Mouse (Mus musculus) testis, adult 2 months (tissue): ENCODE data around the gene Zmynd10. TPM values are rescaled to one million over a fixed set of nuclear protein-coding genes. Genes with fewer than 3 reads are reported as not detected.

ENCODE experiments used
- H3K27ac ChIP-seq: fragments of 200-500 bp; 2 replicates; pipeline ENCODE4 v1.5.1; 2012; ENCODE audit warnings: low read depth, low read length; ENCODE audit not compliant: control insufficient read depth, insufficient read depth
- H3K27me3 ChIP-seq: fragments of 200-500 bp; 2 replicates; pipeline ENCODE4 v1.6.1; 2012; ENCODE audit warnings: mild to moderate bottlenecking, low read length, moderate library complexity; ENCODE audit not compliant: control insufficient read depth, insufficient read depth
- H3K36me3 ChIP-seq: fragments of 200-500 bp; 2 replicates; pipeline ENCODE4 v1.6.1; 2012; ENCODE audit warnings: mild to moderate bottlenecking, low read length; ENCODE audit not compliant: control insufficient read depth, insufficient read depth
- H3K4me1 ChIP-seq: fragments of 200-500 bp; 2 replicates; pipeline ENCODE4 v1.6.1; 2012; ENCODE audit warnings: low read length; ENCODE audit not compliant: control insufficient read depth, insufficient read depth
- H3K4me3 ChIP-seq: fragments of 200-500 bp; 2 replicates; pipeline ENCODE4 v1.5.1; 2012; ENCODE audit warnings: low read depth, mild to moderate bottlenecking, low read length, moderate library complexity, mixed read lengths; ENCODE audit not compliant: control insufficient read depth
- CTCF ChIP-seq: fragments of 200-500 bp; IDR thresholded peaks from 2 replicates; pipeline ENCODE4 v1.5.1; 2012; ENCODE audit warnings: low read depth, mild to moderate bottlenecking, inconsistent platforms, low read length, moderate library complexity; ENCODE audit not compliant: control insufficient read depth, insufficient read depth, insufficient replicate concordance
- POLR2A ChIP-seq: fragments of 200-500 bp; IDR thresholded peaks from 2 replicates; pipeline ENCODE4 v1.6.1; 2012; ENCODE audit warnings: low read depth, mild to moderate bottlenecking, inconsistent platforms, low read length, moderate library complexity; ENCODE audit not compliant: control insufficient read depth
- polyA plus RNA-seq: library from polyadenylated mRNA; depleted of rRNA; stranded (reverse); fragments of >200 nt; gene quantifications from 2 replicates; pipeline ENCODE4 v1.2.3, GENCODE M21; 2012

Zmynd10 gene
- polyA plus RNA-seq, 1 experiment = 245 TPM

- Histone ChIP-seq H3K36me3 (no peaks in the 10 kb centered on the region), H3K27me3 (no peaks in the 10 kb centered on the region), H3K4me3 (peak overlapping the region; percentile 74), H3K27ac (no peak overlapping the region), H3K4me1 (peaks cover 8% of the 10 kb centered on the region)
- TF ChIP-seq CTCF (no peak), POLR2A (no peak)
These were observed 20.7 kb upstream of the Zmynd10 start for GRCm38 (mm10) chr9:107526198-107527026.

- TF ChIP-seq POLR2A (peak; percentile 57), CTCF (0 out of 2 replicates have a peak, but pooled peaks have one; percentile 1)
- no peaks in the 10 kb centered on the region; the same call in none of the 2 replicates for H3K36me3 ChIP-seq
- H3K27me3 ChIP-seq = no peaks in the 10 kb centered on the region
- H3K27ac ChIP-seq = peak within 1 kb of the TSS; percentile 99
- H3K4me1 ChIP-seq = peaks cover 12% of the 10 kb centered on the region
- H3K4me3 ChIP-seq = peak within 1 kb of the TSS; percentile 99
These were observed 13.2 kb upstream of the Zmynd10 start, which contains the start of gene Tmem115 for GRCm38 (mm10) chr9:107533791-107534407. Gene Tmem115, plus strand, starts transcription at chr9:107533945.

- Histone ChIP-seq H3K4me3 (peak overlapping the region; percentile 99), H3K36me3 (no peaks in the 10 kb centered on the region; the same call in none of the 2 replicates), H3K27me3 (no peaks in the 10 kb centered on the region), H3K27ac (peak overlapping the region; percentile 99), H3K4me1 (peaks cover 12% of the 10 kb centered on the region)
- TF ChIP-seq POLR2A = no peak
- TF ChIP-seq CTCF = 0 out of 2 replicates have a peak, but pooled peaks have one; percentile 0
These were observed 12.5 kb upstream of the Zmynd10 start for GRCm38 (mm10) chr9:107534408-107535202.

GRCm38 (mm10) chr9:107538231-107538630 is 8.9 kb upstream of the Zmynd10 start:
- H3K27me3 ChIP-seq = no peaks in the 10 kb centered on the region
- peaks cover 26% of the 10 kb centered on the region for H3K4me1 ChIP-seq
- no peaks in the 10 kb centered on the region; the same call in none of the 2 replicates for H3K36me3 ChIP-seq
- no peak for TF ChIP-seq CTCF
- TF ChIP-seq POLR2A = no peak
- no peak overlapping the region for H3K27ac ChIP-seq
- no peak overlapping the region for H3K4me3 ChIP-seq

- TF ChIP-seq POLR2A = no peak
- TF ChIP-seq CTCF = no peak
- H3K4me3 ChIP-seq = no peak overlapping the region
- no peaks in the 10 kb centered on the region; the same call in none of the 2 replicates for H3K36me3 ChIP-seq
- H3K27ac ChIP-seq = no peak overlapping the region
- H3K27me3 ChIP-seq = no peaks in the 10 kb centered on the region
- H3K4me1 ChIP-seq = peaks cover 26% of the 10 kb centered on the region
These were observed 8.4 kb upstream of the Zmynd10 start for GRCm38 (mm10) chr9:107538711-107539110.

GRCm38 (mm10) chr9:107539940-107540339 is 7.2 kb upstream of the Zmynd10 start:
- no peak overlapping the region for H3K27ac ChIP-seq
- TF ChIP-seq POLR2A (peak; percentile 33; the same call in 1 of the 2 replicates), CTCF (no peak)
- peak overlapping the region; percentile 10 for H3K4me3 ChIP-seq
- peaks cover 20% of the 10 kb centered on the region for H3K4me1 ChIP-seq
- no peaks in the 10 kb centered on the region; the same call in none of the 2 replicates for H3K36me3 ChIP-seq
- no peaks in the 10 kb centered on the region for H3K27me3 ChIP-seq
